Mouse (Mus musculus): Measurements from ENCODE around the gene Ppm1l.

GRCm38 (mm10) chr3:69315810-69316390, 761 bp upstream of the Ppm1l start:
- TF ChIP-seq CTCF (IDR thresholded peaks at IDR 0.05; ENCODE audit: borderline replicate concordance, insufficient read depth, low read length): no peak
- no peak for TF ChIP-seq POLR2A (IDR thresholded peaks at IDR 0.05; ENCODE audit: low read depth, low read length)
